Mouse (Mus musculus): ENCODE results near the gene Ptges3.
A peak's percentile ranks its signal among the peaks of the same experiment; 100 is the strongest.

Gene Ptges3

GRCm38 (mm10) chr10:128092506-128093495, 34.0 kb downstream of the Ptges3 start:
- DNase-seq (ENCODE audit: low read depth, low spot score), result peak; percentile 67

GRCm38 (mm10) chr10:128093496-128094294, 34.9 kb downstream of the Ptges3 start:
- peak; percentile 41 for DNase-seq (ENCODE audit: low read depth, low spot score)

GRCm38 (mm10) chr10:128094340-128094968, 35.7 kb downstream of the Ptges3 start:
- peak; percentile 94 for DNase-seq (ENCODE audit: low read depth, low spot score)

- no peak for DNase-seq (ENCODE audit: low read depth, low spot score)
These were observed 36.4 kb downstream of the Ptges3 start for GRCm38 (mm10) chr10:128095003-128095636.

GRCm38 (mm10) chr10:128096313-128096692, 37.5 kb downstream of the Ptges3 start:
- no peak for DNase-seq (ENCODE audit: low read depth, low spot score)

GRCm38 (mm10) chr10:128096693-128097586, 38.2 kb downstream of the Ptges3 start:
- DNase-seq (ENCODE audit: low read depth, low spot score), result peak; percentile 79

GRCm38 (mm10) chr10:128097587-128097971, 38.8 kb downstream of the Ptges3 start:
- DNase-seq (ENCODE audit: low read depth, low spot score), result peak; percentile 64

- no peak for DNase-seq (ENCODE audit: low read depth, low spot score)
These were observed 51.5 kb downstream of the Ptges3 start for GRCm38 (mm10) chr10:128110103-128110761.

- DNase-seq (ENCODE audit: low read depth, low spot score), result no peak
These were observed 52.5 kb downstream of the Ptges3 start for GRCm38 (mm10) chr10:128111227-128111626.

- no peak for DNase-seq (ENCODE audit: low read depth, low spot score)
These were observed 65.1 kb downstream of the Ptges3 start for GRCm38 (mm10) chr10:128123833-128124232.

- no peak for DNase-seq (ENCODE audit: low read depth, low spot score)
These were observed 66.1 kb downstream of the Ptges3 start for GRCm38 (mm10) chr10:128124831-128125230.

GRCm38 (mm10) chr10:128125951-128126350, 67.2 kb downstream of the Ptges3 start:
- DNase-seq (ENCODE audit: low read depth, low spot score), result no peak
